ENCODE assay signal across 17 mouse cellular contexts in genomic region chr12:7587501-7587900, GRCm38 (mm10).
"Had no signal": no experiment of that assay in that cellular context is flagged by ENCODE, and none has a peak within 500 bp of the region (broad histone marks: within the 10 kb centered on the region; RNA-seq: fewer than 3 reads in every experiment).

No protein-coding gene starts in this region.

- H3K9me3 ChIP-seq: lung, embryonic 15.5 days; megakaryocyte, embryonic 14.5 days; midbrain, embryonic 13.5 days; midbrain, embryonic 15.5 days; neural tube, embryonic 12.5 days; stomach, embryonic 15.5 days had no signal

- ATAC-seq: lung, postnatal 0 days; midbrain, embryonic 13.5 days; midbrain, embryonic 15.5 days had no signal

- H3K4me3 ChIP-seq: lung, embryonic 15.5 days; megakaryocyte, embryonic 14.5 days; midbrain, embryonic 13.5 days; midbrain, embryonic 15.5 days; neural tube, embryonic 12.5 days; stomach, embryonic 15.5 days had no signal

- H3K27ac ChIP-seq: lung, embryonic 15.5 days; macrophage; midbrain, embryonic 13.5 days; midbrain, embryonic 15.5 days; neural tube, embryonic 12.5 days; stomach, embryonic 15.5 days; stomach, postnatal 0 days had no signal

- H3K36me3 ChIP-seq: lung, embryonic 15.5 days; midbrain, embryonic 13.5 days; midbrain, embryonic 15.5 days; neural tube, embryonic 12.5 days; stomach, embryonic 15.5 days had no signal

- H3K9ac ChIP-seq: lung, embryonic 15.5 days; midbrain, embryonic 13.5 days; midbrain, embryonic 15.5 days; neural tube, embryonic 12.5 days; stomach, embryonic 15.5 days had no signal

- H3K27me3 ChIP-seq: lung, embryonic 15.5 days; megakaryocyte, embryonic 14.5 days; midbrain, embryonic 13.5 days; midbrain, embryonic 15.5 days; neural tube, embryonic 12.5 days; stomach, embryonic 15.5 days had no signal

- DNase-seq: lung, adult 2 months; lung, postnatal 14 days; lung, postnatal 36 days; right cerebral cortex, postnatal 14 days; thymus, adult 2 months; thymus, postnatal 25 days; thymus, postnatal 4 days had no signal

- H3K4me1 ChIP-seq: lung, embryonic 15.5 days; megakaryocyte, embryonic 14.5 days; midbrain, embryonic 13.5 days; midbrain, embryonic 15.5 days; neural tube, embryonic 12.5 days; stomach, embryonic 15.5 days had no signal

- H3K4me2 ChIP-seq: lung, embryonic 15.5 days; midbrain, embryonic 11.5 days; midbrain, embryonic 13.5 days; midbrain, embryonic 15.5 days; neural tube, embryonic 12.5 days; stomach, embryonic 15.5 days had no signal
